Mouse (Mus musculus) gastrocnemius, adult 18-20 months (tissue): Measurements from ENCODE around the gene Vamp5. TPM values are rescaled to one million over a fixed set of nuclear protein-coding genes. Genes with fewer than 3 reads are reported as not detected.

Experiments
- DNase-seq: peaks from one replicate; pipeline ENCODE4 v3.0.0; 2021; ENCODE audit warnings: low spot score
- total RNA-seq, 2 experiments: library from RNA; stranded (reverse); gene quantifications; 2 replicates each; pipeline ENCODE4 v1.2.3; 2021

Vamp5 gene
- total RNA-seq, 2 experiments from 2014 or later: 107 to 121 TPM

DNA sequence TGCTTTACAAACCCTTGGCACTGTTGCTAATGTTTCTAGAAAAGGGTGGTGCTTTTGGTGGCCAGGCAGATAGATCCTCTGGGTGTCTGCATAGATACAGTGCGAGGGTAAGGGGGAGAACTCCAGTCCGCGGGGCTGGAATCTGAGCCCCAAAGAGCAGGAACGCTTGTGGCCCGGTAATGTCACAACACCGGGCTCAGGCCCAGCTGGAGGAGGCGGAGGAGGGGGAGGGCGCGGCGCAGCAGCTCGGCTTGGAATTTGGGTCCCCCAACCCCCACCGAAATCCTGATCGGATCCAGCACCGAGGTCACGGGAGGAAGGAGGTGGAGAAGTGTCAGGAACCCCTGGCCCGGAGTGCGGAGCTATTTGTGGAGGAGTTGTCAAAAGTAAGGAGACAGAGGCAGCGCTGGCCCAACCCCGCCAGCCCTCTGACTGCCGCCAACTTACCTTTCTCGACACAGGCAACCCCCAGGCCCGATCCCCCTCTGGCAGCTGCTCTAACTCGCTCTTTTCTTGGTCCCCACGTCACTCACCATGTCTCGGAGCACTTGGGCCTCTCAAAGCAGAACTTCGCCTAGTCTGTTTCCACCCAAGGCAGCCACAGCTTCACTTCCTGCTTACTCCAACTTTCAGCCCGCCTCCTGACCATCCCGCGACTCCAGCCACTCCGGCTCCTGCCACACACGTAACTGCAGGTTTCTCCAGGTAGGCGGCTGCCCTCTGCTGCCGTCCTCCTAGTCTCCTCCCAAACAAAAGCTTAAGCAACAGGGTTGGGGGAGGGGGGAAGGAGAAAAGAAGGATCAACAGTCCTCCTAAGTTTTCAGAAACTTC lies 9.9 kb upstream of the Vamp5 start, which contains the start of gene Vamp8:
Gene Vamp8, minus strand, starts transcription at position 763 of the 831 bp plus-strand sequence.
- peak; percentile 95 for DNase-seq

- DNase-seq: peak; percentile 38
These were observed 9.2 kb upstream of the Vamp5 start for GRCm38 (mm10) chr6:72389471-72389940.

DNA sequence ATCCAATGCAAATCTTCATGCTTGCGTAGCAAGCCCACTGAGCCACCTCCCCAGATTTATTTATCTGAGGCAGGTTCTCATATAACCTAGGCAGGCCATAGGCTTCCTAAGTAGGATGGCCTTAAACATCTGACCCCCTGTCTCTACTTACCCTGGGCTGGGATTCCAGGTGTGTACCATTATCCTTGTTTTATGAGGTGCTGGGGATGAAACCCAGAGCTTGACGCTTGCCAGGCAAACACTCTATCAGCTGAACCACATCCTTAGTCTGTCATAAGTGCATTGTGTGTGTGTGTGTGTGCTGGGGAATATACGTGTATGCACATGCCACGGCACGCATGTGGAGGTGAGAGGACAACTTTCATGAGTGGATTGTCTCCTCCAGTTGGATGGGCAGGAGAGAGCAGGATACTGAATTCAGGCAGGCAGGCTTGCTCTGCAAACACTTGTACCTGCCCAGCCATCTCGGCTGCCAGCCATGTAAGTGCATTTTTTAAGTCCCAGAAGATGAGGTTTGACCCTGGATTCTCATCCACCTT lies 8.6 kb upstream of the Vamp5 start:
- no peak for DNase-seq

DNA sequence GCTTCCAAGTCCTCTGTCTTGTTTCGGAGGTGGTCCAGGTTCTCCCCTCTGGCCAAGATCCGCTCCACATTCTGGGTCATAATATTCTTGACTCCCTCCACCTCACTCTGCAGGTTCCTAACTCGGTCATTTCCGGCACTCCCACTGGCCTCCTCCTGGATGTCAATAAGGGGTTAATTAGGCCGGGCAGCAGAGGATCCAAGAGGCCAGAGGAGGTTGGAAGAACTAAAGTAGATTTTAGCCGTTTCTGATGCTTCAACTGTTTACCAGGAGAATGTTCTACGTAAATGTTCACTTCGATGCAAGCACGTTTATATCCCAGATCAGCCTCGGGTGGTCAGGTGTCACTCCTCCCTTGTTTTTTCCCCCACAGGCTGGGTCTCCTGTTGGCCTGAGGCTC lies 8.0 kb upstream of the Vamp5 start:
- no peak for DNase-seq

DNA sequence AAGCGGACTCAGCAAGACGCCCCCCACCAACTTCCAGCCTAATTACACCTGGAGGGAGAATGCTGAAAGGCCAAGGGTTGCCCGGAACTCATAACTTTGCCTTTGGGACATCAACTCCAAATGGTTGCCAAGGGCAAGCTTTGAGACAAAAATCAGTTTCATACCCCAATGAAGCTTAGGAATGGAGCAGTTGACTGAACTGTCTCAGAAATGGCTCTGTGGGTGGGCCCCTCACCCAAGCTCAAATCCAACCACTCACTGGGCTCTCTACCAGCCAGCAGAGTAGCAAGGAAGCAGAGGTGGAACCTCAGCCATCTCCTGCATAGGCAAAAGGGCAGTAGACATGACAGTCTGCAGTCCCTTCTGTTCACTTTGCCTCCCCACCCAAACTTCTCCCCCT lies 7.5 kb upstream of the Vamp5 start:
- no peak for DNase-seq

GRCm38 (mm10) chr6:72386561-72386960 lies 6.3 kb upstream of the Vamp5 start:
- no peak for DNase-seq

DNA sequence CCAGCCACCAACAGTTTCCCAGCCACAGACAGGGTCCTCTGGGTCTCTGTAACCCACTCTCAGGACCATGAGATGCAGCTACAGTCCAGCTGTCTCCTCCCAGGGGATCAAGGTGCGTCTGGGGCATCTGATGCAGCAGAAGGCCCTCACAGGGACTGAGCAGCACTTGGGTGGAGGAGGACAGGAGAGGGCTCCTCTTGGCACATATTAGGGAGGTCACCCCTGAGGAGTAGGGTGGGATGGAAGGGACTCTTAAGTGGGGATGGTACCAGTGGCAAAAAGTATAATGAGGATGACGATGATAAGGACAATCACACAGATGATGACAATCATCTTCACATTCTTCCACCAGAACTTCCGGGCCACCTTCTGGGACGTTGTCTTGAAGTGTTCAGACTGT lies 5.0 kb upstream of the Vamp5 start:
- DNase-seq: no peak

GRCm38 (mm10) chr6:72383952-72384351 lies 3.7 kb upstream of the Vamp5 start:
- DNase-seq: no peak

DNA sequence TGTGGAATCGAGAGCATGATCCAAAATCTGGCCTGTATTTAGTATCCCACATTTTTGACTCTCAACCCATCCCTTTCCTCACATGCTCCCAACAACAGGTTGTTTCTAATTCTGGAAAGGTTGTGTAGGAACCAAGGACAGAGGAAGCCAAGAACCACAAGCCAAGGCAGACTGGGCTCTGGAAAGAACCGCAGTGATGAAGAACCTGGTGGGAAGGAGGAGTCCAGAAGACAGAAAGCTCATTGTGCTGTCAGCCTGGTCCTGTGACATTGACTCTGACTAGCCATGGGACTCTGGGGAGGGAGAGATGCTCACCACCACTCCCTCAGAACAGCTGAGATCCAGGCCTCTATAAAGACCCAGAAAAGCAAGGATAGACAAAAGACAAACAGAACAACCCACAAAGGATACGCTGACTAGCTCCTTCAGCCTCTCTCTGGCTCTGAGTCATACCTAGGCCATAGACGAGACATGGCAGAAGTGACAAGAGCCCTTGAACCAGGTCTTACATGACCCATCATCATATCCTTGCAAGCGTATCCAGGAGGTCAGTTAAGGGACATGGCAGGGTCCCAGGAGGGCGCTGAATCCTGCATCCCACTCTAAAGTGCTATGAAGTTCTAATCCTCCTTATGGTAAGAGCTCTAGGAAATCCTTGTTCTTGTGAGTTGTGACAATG lies 3.0 kb upstream of the Vamp5 start:
- no peak for DNase-seq

DNA sequence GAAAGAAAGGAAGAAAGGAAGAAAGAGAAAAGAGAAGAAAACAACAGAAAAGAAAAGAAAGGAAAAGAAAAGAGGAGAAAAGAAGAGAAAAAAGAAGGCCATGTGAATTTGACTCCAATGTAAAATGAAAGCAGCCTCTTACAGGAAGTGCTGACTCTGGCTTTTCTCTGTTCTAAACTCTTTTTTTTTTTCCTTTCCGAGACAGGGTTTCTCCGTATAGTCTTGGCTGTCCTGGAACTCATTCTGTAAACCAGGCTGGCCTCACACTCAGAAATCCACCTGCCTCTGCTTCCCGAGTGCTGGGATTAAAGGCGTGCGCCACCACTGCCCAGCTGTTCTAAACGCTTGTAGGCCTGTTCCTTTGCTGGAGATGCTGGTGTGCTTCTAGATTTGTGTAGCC lies 2.2 kb upstream of the Vamp5 start:
- no peak for DNase-seq

DNA sequence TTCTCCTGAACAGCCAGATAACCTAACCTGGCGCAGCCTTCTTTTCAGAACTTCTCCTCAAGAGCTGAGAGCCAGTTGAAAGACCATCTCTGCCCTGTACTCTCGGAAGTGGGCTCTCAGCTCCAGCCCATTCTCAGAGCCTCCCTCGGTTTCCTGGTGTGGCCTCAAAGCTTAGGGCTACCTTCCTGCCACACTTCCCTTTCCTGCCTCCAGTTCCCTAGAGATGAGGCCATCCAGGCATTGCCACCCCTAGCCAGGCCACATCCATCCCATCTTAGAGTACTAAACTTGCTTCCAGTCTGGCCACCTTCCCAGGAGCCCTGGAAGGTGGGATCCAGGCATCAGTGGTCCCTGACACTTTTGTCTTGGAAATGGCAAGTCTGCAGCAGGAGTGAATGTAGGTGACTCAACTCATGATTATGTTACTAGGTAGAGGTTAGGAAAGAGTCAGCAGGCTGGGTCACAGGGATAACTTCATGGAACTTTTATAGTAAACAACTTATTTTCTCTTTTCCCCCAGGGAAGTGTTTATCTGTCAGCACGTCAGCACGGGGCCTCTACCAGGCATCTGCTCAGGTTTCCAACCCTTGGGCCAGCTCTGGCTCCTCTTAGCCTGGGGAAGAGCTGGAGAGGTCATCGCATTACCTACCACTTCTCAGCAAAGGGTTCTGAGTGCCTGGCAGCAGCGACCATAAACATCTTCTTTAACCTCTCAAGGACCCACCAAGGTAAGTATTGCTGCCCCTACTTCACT lies 714 bp downstream of the Vamp5 start:
- peak; percentile 57 for DNase-seq

- DNase-seq: no peak
These were observed 1.6 kb downstream of the Vamp5 start for GRCm38 (mm10) chr6:72378510-72379234.

GRCm38 (mm10) chr6:72374820-72375563 lies 5.3 kb downstream of the Vamp5 start:
- no peak for DNase-seq

DNA sequence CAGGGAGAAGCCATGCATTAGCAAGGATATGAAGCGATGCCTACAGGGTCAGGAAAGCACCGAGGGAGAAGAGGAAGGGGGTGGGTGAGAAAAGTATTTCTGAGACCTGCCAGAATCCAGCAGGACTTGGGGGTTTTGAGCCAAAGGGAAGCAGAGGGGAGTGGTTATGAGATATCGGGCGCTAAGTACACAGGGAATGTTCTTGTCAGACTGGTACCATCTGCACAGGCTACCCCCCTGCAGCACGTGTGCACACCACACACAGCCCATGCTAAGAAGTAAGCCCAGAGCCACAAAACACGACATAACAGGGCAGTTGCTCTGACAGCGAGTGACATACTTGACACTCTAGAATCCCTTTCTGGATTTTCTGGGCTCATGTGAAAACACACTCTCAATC lies 6.1 kb downstream of the Vamp5 start:
- no peak for DNase-seq

DNA sequence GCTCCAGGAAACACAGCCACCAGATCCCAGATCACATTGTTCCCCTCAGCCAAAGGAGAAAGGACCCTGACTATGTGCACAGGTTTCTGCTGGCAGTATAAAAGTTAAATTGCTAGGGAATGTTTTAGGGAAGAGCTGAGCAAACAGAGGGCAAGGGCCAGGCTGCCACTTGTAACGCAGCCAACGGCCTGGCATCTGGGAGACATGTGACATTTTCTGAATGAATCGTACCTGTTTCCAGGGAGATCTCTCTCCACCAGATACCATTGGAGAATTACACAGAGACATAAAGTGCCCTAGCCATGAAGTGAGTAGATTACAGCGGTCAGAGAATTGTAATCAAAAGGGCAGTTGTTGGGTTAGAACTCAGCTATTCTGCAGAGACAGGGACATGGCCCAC lies 7.1 kb downstream of the Vamp5 start:
- DNase-seq: no peak

- no peak for DNase-seq
These were observed 8.7 kb downstream of the Vamp5 start for GRCm38 (mm10) chr6:72371571-72371970.

- DNase-seq: no peak
These were observed 9.1 kb downstream of the Vamp5 start for GRCm38 (mm10) chr6:72371147-72371546.

- no peak for DNase-seq
These were observed 10.2 kb downstream of the Vamp5 start for GRCm38 (mm10) chr6:72370091-72370490.

DNA sequence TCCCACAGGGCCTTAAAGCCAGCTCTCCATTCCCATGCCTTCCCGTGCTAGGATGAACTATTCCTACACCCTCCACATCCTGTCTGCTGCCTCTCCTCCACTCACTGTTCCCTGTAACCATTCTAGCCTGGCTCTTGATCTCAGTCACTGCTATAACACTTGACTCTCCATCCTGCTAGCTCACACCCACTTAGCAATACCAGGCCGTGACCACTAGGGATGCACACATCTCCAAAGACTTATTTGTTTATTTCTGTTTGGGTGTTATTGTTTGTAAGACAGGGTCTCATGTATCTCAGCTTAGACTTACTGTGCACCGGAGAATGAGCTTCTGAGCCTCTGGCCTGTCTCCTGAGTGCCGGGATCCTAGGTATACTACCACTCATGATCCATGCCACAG lies 10.7 kb downstream of the Vamp5 start:
- no peak for DNase-seq

GRCm38 (mm10) chr6:72367460-72367974 lies 12.8 kb downstream of the Vamp5 start:
- no peak for DNase-seq
